Mouse (Mus musculus): Measurements from ENCODE around the gene Myh7b. TPM values are rescaled to one million over a fixed set of nuclear protein-coding genes. Genes with fewer than 3 reads are reported as not detected.
A peak's percentile ranks its signal among the peaks of the same experiment; 100 is the strongest.

The Myh7b gene
- polyA plus RNA-seq, 1 experiment from 2014 or later: 1.6 TPM

DNA sequence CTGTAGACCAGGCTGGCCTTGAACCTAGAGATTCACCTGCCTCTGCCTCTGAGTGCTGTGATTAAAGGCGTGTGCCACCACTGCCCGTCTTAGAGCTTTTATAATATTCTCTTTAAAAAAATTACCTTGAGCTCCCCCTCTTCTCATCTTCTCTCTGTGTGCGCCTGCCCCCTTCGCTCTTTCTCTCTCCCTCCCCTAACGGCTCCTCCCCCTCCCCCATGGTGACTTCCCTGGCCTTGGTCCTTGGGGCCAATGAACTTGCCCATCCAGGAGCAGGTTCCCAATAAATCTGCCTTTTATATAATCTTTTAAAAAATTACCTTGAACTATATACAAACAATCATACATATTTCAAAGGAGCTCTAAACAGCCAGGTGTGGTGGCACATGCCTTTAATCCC lies 28.0 kb upstream of the Myh7b start:
- ATAC-seq (ENCODE audit: insufficient read depth): no peak
- Histone ChIP-seq H3K9me3 (replicated peaks) (no peaks in the 10 kb centered on the region), H3K36me3 (replicated peaks) (peaks cover 83% of the 10 kb centered on the region), H3K4me1 (replicated peaks) (peaks cover 12% of the 10 kb centered on the region), H3K27me3 (no peaks in the 10 kb centered on the region), H3K4me3 (replicated peaks) (no peak overlapping the region), H3K4me2 (no peak overlapping the region), H3K9ac (no peak overlapping the region), H3K27ac (replicated peaks) (no peak overlapping the region)
- WGBS (ENCODE audit: insufficient replicate concordance): 89% methylated on average over 5 of the region's 5 CpGs

GRCm38 (mm10) chr2:155583927-155584530 lies 27.0 kb upstream of the Myh7b start:
- Histone ChIP-seq H3K36me3 (replicated peaks) (peaks cover 73% of the 10 kb centered on the region), H3K4me2 (no peak overlapping the region), H3K9ac (no peak overlapping the region), H3K4me1 (replicated peaks) (peaks cover 18% of the 10 kb centered on the region), H3K9me3 (replicated peaks) (no peaks in the 10 kb centered on the region), H3K4me3 (replicated peaks) (no peak overlapping the region), H3K27me3 (no peaks in the 10 kb centered on the region), H3K27ac (replicated peaks) (no peak overlapping the region)
- no peak for ATAC-seq (ENCODE audit: insufficient read depth)
- 49% methylated on average over 5 of the region's 5 CpGs for WGBS (ENCODE audit: insufficient replicate concordance)

- 78% methylated on average over 9 of the region's 9 CpGs for WGBS (ENCODE audit: insufficient replicate concordance)
Measured at GRCm38 (mm10) chr2:155585082-155585481, 25.9 kb upstream of the Myh7b start.

GRCm38 (mm10) chr2:155585486-155585885 lies 25.5 kb upstream of the Myh7b start:
- WGBS (ENCODE audit: insufficient replicate concordance): 59% methylated on average over 10 of the region's 10 CpGs
- Histone ChIP-seq H3K4me1 (replicated peaks) (peaks cover 33% of the 10 kb centered on the region), H3K36me3 (replicated peaks) (peaks cover 60% of the 10 kb centered on the region), H3K27ac (replicated peaks) (0 out of 2 replicates have a peak overlapping the region, but pooled peaks have one; percentile 29), H3K9me3 (replicated peaks) (no peaks in the 10 kb centered on the region), H3K27me3 (no peaks in the 10 kb centered on the region), H3K4me2 (peak overlapping the region; percentile 10; the same call in 1 of the 2 replicates), H3K4me3 (replicated peaks) (no peak overlapping the region), H3K9ac (no peak overlapping the region; the same call in 1 of the 2 replicates)
- peak; percentile 27; the same call in 1 of the 2 replicates for ATAC-seq (ENCODE audit: insufficient read depth)

More at GRCm38 (mm10) chr2:155585082-155585481, 25.9 kb upstream of the Myh7b start:
- Histone ChIP-seq H3K27me3 (no peaks in the 10 kb centered on the region), H3K4me1 (replicated peaks) (peaks cover 29% of the 10 kb centered on the region), H3K27ac (replicated peaks) (0 out of 2 replicates have a peak overlapping the region, but pooled peaks have one; percentile 29), H3K36me3 (replicated peaks) (peaks cover 63% of the 10 kb centered on the region), H3K9me3 (replicated peaks) (no peaks in the 10 kb centered on the region), H3K9ac (no peak overlapping the region; the same call in 1 of the 2 replicates), H3K4me2 (no peak overlapping the region), H3K4me3 (replicated peaks) (no peak overlapping the region)
- no peak; the same call in 1 of the 2 replicates for ATAC-seq (ENCODE audit: insufficient read depth)

DNA sequence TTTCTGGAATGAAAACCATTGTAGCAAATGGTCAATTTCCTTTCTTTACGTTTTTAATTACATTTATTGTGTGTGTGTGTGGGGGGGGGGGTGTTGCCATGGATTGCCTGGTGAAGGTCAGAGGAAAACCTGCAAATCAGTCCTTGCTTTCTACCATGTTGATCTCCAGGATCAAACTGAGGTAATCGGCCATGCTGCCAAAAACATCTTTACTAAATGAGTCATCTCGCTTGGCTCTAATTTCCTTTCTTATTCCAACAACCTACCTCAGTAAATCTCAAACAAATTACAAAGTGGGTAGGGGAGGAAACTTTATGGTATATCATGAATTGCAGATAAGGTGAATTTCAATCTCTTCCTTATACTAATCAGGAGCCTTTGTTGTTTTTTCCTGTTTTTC lies 22.9 kb upstream of the Myh7b start:
- Histone ChIP-seq H3K27me3 (no peaks in the 10 kb centered on the region), H3K9me3 (replicated peaks) (no peaks in the 10 kb centered on the region), H3K36me3 (replicated peaks) (peaks cover 35% of the 10 kb centered on the region), H3K4me2 (no peak overlapping the region), H3K27ac (replicated peaks) (no peak overlapping the region), H3K4me1 (replicated peaks) (peaks cover 52% of the 10 kb centered on the region), H3K4me3 (replicated peaks) (no peak overlapping the region), H3K9ac (no peak overlapping the region)
- no peak for ATAC-seq (ENCODE audit: insufficient read depth)
- 70% methylated on average over 3 of the region's 3 CpGs for WGBS (ENCODE audit: insufficient replicate concordance)

- no peaks in the 10 kb centered on the region for H3K27me3 ChIP-seq
- no peak overlapping the region for H3K9ac ChIP-seq
- no peaks in the 10 kb centered on the region for H3K9me3 ChIP-seq (replicated peaks)
- peak overlapping the region; percentile 29 for H3K4me2 ChIP-seq
- peak overlapping the region; percentile 88 for H3K27ac ChIP-seq (replicated peaks)
- WGBS (ENCODE audit: insufficient replicate concordance): 74% methylated on average over 6 of the region's 6 CpGs
- peaks cover 65% of the 10 kb centered on the region for H3K4me1 ChIP-seq (replicated peaks)
- no peak for ATAC-seq (ENCODE audit: insufficient read depth)
- H3K36me3 ChIP-seq (replicated peaks): peaks cover 29% of the 10 kb centered on the region
- no peak overlapping the region for H3K4me3 ChIP-seq (replicated peaks)
Measured at GRCm38 (mm10) chr2:155589521-155589920, 21.5 kb upstream of the Myh7b start.

- 86% methylated on average over 2 of the region's 2 CpGs for WGBS (ENCODE audit: insufficient replicate concordance)
- ATAC-seq (ENCODE audit: insufficient read depth): peak; percentile 9; the same call in 1 of the 2 replicates
- peak overlapping the region; percentile 88 for H3K27ac ChIP-seq (replicated peaks)
- peaks cover 16% of the 10 kb centered on the region for H3K36me3 ChIP-seq (replicated peaks)
- H3K9ac ChIP-seq: peak overlapping the region; percentile 77; the same call in 1 of the 2 replicates
- H3K4me3 ChIP-seq (replicated peaks): peak overlapping the region; percentile 72
- peak overlapping the region; percentile 84 for H3K4me2 ChIP-seq
- H3K27me3 ChIP-seq: no peaks in the 10 kb centered on the region
- H3K4me1 ChIP-seq (replicated peaks): peaks cover 69% of the 10 kb centered on the region
- H3K9me3 ChIP-seq (replicated peaks): no peaks in the 10 kb centered on the region
Measured at GRCm38 (mm10) chr2:155590876-155591275, 20.1 kb upstream of the Myh7b start.

DNA sequence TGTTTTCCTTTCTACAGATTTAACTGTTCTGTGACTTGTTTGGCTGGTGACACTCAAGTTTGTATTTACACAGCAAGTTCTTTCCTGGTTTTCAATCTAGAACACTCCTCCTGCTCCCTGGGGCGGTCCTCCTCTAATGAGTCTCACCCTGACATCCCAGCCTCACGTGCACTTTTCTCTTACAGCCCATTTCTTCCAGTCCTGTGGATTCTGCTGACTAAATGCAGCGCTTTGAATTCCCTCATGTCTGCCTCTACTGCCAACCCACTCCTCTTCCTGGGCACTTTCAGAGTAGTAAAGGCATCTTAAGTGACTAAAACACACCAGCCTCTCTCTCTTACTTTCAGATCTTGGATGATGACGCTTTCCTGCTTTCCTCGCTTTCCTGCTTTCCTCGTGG lies 19.3 kb upstream of the Myh7b start:
- peak overlapping the region; percentile 84 for H3K4me2 ChIP-seq
- H3K4me1 ChIP-seq (replicated peaks): peaks cover 74% of the 10 kb centered on the region
- WGBS (ENCODE audit: insufficient replicate concordance): 14% methylated on average over 6 of the region's 6 CpGs
- H3K27me3 ChIP-seq: no peaks in the 10 kb centered on the region
- H3K36me3 ChIP-seq (replicated peaks): peaks cover 11% of the 10 kb centered on the region; the same call in 1 of the 2 replicates
- peak overlapping the region; percentile 88 for H3K27ac ChIP-seq (replicated peaks)
- H3K9me3 ChIP-seq (replicated peaks): no peaks in the 10 kb centered on the region
- H3K4me3 ChIP-seq (replicated peaks): peak overlapping the region; percentile 72
- peak overlapping the region; percentile 77 for H3K9ac ChIP-seq
- no peak for ATAC-seq (ENCODE audit: insufficient read depth)

DNA sequence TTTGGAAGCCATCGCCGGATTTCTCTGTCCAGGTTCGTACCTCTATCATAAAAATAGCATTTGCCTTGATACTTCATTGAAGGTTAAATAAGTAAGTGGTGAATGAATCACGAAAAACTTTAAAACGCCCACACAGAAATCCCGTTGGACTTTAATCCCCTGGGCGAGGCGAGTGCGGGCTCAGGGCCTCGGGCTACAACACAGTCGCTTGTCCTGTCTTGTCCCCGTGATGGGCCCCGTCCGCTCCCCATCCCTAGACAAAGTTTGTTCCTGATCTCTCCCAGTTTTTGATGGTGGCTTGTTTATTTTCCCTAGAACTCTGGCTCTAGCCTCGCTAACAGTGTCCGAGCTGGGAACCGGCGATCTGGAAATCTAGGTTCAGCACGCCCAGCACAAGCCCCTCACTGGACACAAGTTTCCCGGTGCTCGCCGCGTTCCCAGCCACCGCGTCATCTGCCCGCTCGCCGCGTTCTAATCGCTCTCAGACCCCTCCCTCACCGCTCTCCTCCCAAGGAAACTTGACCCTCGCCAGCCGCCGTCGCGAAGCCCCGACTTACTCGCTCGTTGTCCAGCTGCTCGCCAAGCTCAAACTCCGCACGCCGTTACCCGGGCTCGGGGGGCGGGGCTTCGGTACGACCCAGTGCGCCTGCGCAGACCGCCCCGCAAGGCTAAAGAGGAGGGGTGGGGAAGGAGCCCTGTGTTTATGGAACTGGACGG lies 18.7 kb upstream of the Myh7b start, which contains the start of gene Gss:
TSS of gene Gss (minus strand) at position 674 of the 717 bp plus-strand sequence.
- peak within 1 kb of the TSS; percentile 84 for H3K4me2 ChIP-seq
- under 1% methylated on average over 53 of the region's 53 CpGs for WGBS (ENCODE audit: insufficient replicate concordance)

DNA sequence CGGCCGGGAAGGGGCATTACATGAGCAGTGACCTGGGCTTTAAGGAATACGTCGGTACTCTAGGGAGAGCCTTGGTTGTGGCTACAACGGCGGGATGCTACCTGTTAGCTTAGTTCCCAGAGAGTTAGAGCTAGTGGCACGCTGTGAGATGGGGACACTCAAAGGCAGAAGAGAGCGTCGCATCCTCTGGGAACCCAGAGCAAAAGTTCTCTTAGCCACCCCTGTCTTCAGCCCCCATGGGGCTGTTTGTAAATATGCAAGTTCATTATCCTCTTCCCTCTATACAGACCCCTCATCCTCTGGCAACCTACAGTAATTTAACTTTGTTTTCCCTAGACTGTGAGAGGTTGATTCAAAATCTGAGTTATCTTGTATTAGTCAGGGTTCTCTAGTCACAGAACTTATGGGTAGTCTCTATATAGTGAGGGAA lies 18.1 kb upstream of the Myh7b start:
- H3K27me3 ChIP-seq: no peaks in the 10 kb centered on the region
- peak overlapping the region; percentile 88 for H3K27ac ChIP-seq (replicated peaks)
- H3K9me3 ChIP-seq (replicated peaks): no peaks in the 10 kb centered on the region
- ATAC-seq (ENCODE audit: insufficient read depth): peak; percentile 7; the same call in 1 of the 2 replicates
- H3K4me1 ChIP-seq (replicated peaks): peaks cover 80% of the 10 kb centered on the region
- peak overlapping the region; percentile 72 for H3K4me3 ChIP-seq (replicated peaks)
- H3K9ac ChIP-seq: peak overlapping the region; percentile 77
- 1% methylated on average over 9 of the region's 9 CpGs for WGBS (ENCODE audit: insufficient replicate concordance)
- H3K4me2 ChIP-seq: peak overlapping the region; percentile 84
- no peaks in the 10 kb centered on the region for H3K36me3 ChIP-seq (replicated peaks)

More for the DNA sequence above, 18.7 kb upstream of the Myh7b start, which contains the start of gene Gss:
- peak within 1 kb of the TSS; percentile 72 for H3K4me3 ChIP-seq (replicated peaks)
- H3K27me3 ChIP-seq: no peaks in the 10 kb centered on the region
- H3K9me3 ChIP-seq (replicated peaks): no peaks in the 10 kb centered on the region
- ATAC-seq (ENCODE audit: insufficient read depth): peak; percentile 87
- peak within 1 kb of the TSS; percentile 77 for H3K9ac ChIP-seq
- H3K4me1 ChIP-seq (replicated peaks): peaks cover 80% of the 10 kb centered on the region
- peaks cover 5% of the 10 kb centered on the region; the same call in 1 of the 2 replicates for H3K36me3 ChIP-seq (replicated peaks)
- peak within 1 kb of the TSS; percentile 88 for H3K27ac ChIP-seq (replicated peaks)

- WGBS (ENCODE audit: insufficient replicate concordance): 76% methylated on average over 6 of the region's 6 CpGs
- Histone ChIP-seq H3K9ac (no peak overlapping the region), H3K9me3 (replicated peaks) (no peaks in the 10 kb centered on the region), H3K4me3 (replicated peaks) (no peak overlapping the region), H3K4me2 (no peak overlapping the region), H3K27ac (replicated peaks) (peak overlapping the region; percentile 69; the same call in 1 of the 2 replicates), H3K36me3 (replicated peaks) (no peaks in the 10 kb centered on the region), H3K27me3 (no peaks in the 10 kb centered on the region), H3K4me1 (replicated peaks) (peaks cover 59% of the 10 kb centered on the region)
- no peak for ATAC-seq (ENCODE audit: insufficient read depth)
Measured at GRCm38 (mm10) chr2:155595516-155595915, 15.5 kb upstream of the Myh7b start.
